Mouse (Mus musculus): ENCODE measurements around the gene Cxadr. TPM values are rescaled to one million over a fixed set of nuclear protein-coding genes. Genes with fewer than 3 reads are reported as not detected.

Gene Cxadr
- polyA plus RNA-seq, 1 experiment, result 1.8 TPM

GRCm38 (mm10) chr16:78313135-78313887, 12.0 kb downstream of the Cxadr start:
- Histone ChIP-seq H3K4me1 (ENCODE audit: control insufficient read depth, insufficient read depth, low read length) (no peaks in the 10 kb centered on the region; the same call in 1 of the 2 replicates), H3K27ac (ENCODE audit: control insufficient read depth, insufficient read depth, low read depth, low read length, poor library complexity) (no peak overlapping the region), H3K4me3 (replicated peaks; ENCODE audit: control insufficient read depth, low read depth, low read length) (no peak overlapping the region)
- WGBS, result 82% methylated on average over 16 of the region's 16 CpGs
- TF ChIP-seq CTCF (IDR thresholded peaks at IDR 0.05; ENCODE audit: control insufficient read depth, insufficient read depth, low read length), result no peak
- TF ChIP-seq POLR2A (IDR thresholded peaks at IDR 0.05; ENCODE audit: borderline replicate concordance, control insufficient read depth, low read depth, low read length), result no peak

- Histone ChIP-seq H3K27ac (ENCODE audit: control insufficient read depth, insufficient read depth, low read depth, low read length, poor library complexity) (no peak overlapping the region), H3K4me1 (ENCODE audit: control insufficient read depth, insufficient read depth, low read length) (no peaks in the 10 kb centered on the region), H3K4me3 (replicated peaks; ENCODE audit: control insufficient read depth, low read depth, low read length) (no peak overlapping the region)
- 82% methylated on average over 6 of the region's 6 CpGs for WGBS
- TF ChIP-seq POLR2A (IDR thresholded peaks at IDR 0.05; ENCODE audit: borderline replicate concordance, control insufficient read depth, low read depth, low read length) (no peak), CTCF (IDR thresholded peaks at IDR 0.05; ENCODE audit: control insufficient read depth, insufficient read depth, low read length) (no peak)
These were observed 12.7 kb downstream of the Cxadr start for GRCm38 (mm10) chr16:78314026-78314425.

GRCm38 (mm10) chr16:78316849-78317248, 15.6 kb downstream of the Cxadr start:
- no peak for TF ChIP-seq POLR2A (IDR thresholded peaks at IDR 0.05; ENCODE audit: borderline replicate concordance, control insufficient read depth, low read depth, low read length)
- peak; percentile 60 for TF ChIP-seq CTCF (IDR thresholded peaks at IDR 0.05; ENCODE audit: control insufficient read depth, insufficient read depth, low read length)
- WGBS, result 74% methylated on average over 9 of the region's 9 CpGs
- Histone ChIP-seq H3K4me1 (ENCODE audit: control insufficient read depth, insufficient read depth, low read length) (no peaks in the 10 kb centered on the region), H3K4me3 (replicated peaks; ENCODE audit: control insufficient read depth, low read depth, low read length) (no peak overlapping the region), H3K27ac (ENCODE audit: control insufficient read depth, insufficient read depth, low read depth, low read length, poor library complexity) (no peak overlapping the region)

- Histone ChIP-seq H3K4me3 (replicated peaks; ENCODE audit: control insufficient read depth, low read depth, low read length) (no peak overlapping the region), H3K4me1 (ENCODE audit: control insufficient read depth, insufficient read depth, low read length) (no peaks in the 10 kb centered on the region), H3K27ac (ENCODE audit: control insufficient read depth, insufficient read depth, low read depth, low read length, poor library complexity) (no peak overlapping the region)
- 49% methylated on average over 7 of the region's 7 CpGs for WGBS
- TF ChIP-seq POLR2A (IDR thresholded peaks at IDR 0.05; ENCODE audit: borderline replicate concordance, control insufficient read depth, low read depth, low read length), result no peak
- no peak for TF ChIP-seq CTCF (IDR thresholded peaks at IDR 0.05; ENCODE audit: control insufficient read depth, insufficient read depth, low read length)
These were observed 16.7 kb downstream of the Cxadr start for GRCm38 (mm10) chr16:78317960-78318359.

GRCm38 (mm10) chr16:78319711-78320110, 18.4 kb downstream of the Cxadr start:
- Histone ChIP-seq H3K4me3 (replicated peaks; ENCODE audit: control insufficient read depth, low read depth, low read length) (no peak overlapping the region), H3K4me1 (ENCODE audit: control insufficient read depth, insufficient read depth, low read length) (no peaks in the 10 kb centered on the region), H3K27ac (ENCODE audit: control insufficient read depth, insufficient read depth, low read depth, low read length, poor library complexity) (no peak overlapping the region)
- no peak for TF ChIP-seq CTCF (IDR thresholded peaks at IDR 0.05; ENCODE audit: control insufficient read depth, insufficient read depth, low read length)
- no peak for TF ChIP-seq POLR2A (IDR thresholded peaks at IDR 0.05; ENCODE audit: borderline replicate concordance, control insufficient read depth, low read depth, low read length)
- WGBS, result 78% methylated on average over 7 of the region's 7 CpGs

GRCm38 (mm10) chr16:78321559-78321958, 20.3 kb downstream of the Cxadr start:
- Histone ChIP-seq H3K4me1 (ENCODE audit: control insufficient read depth, insufficient read depth, low read length) (no peaks in the 10 kb centered on the region), H3K4me3 (replicated peaks; ENCODE audit: control insufficient read depth, low read depth, low read length) (no peak overlapping the region), H3K27ac (ENCODE audit: control insufficient read depth, insufficient read depth, low read depth, low read length, poor library complexity) (no peak overlapping the region)
- 53% methylated on average over 7 of the region's 7 CpGs for WGBS
- TF ChIP-seq POLR2A (IDR thresholded peaks at IDR 0.05; ENCODE audit: borderline replicate concordance, control insufficient read depth, low read depth, low read length), result no peak
- no peak for TF ChIP-seq CTCF (IDR thresholded peaks at IDR 0.05; ENCODE audit: control insufficient read depth, insufficient read depth, low read length)

GRCm38 (mm10) chr16:78322140-78322539, 20.9 kb downstream of the Cxadr start:
- Histone ChIP-seq H3K4me3 (replicated peaks; ENCODE audit: control insufficient read depth, low read depth, low read length) (no peak overlapping the region), H3K27ac (ENCODE audit: control insufficient read depth, insufficient read depth, low read depth, low read length, poor library complexity) (no peak overlapping the region), H3K4me1 (ENCODE audit: control insufficient read depth, insufficient read depth, low read length) (no peaks in the 10 kb centered on the region)
- 76% methylated on average over 7 of the region's 7 CpGs for WGBS
- TF ChIP-seq CTCF (IDR thresholded peaks at IDR 0.05; ENCODE audit: control insufficient read depth, insufficient read depth, low read length), result no peak
- TF ChIP-seq POLR2A (IDR thresholded peaks at IDR 0.05; ENCODE audit: borderline replicate concordance, control insufficient read depth, low read depth, low read length), result no peak

GRCm38 (mm10) chr16:78325972-78326848, 24.9 kb downstream of the Cxadr start:
- TF ChIP-seq POLR2A (IDR thresholded peaks at IDR 0.05; ENCODE audit: borderline replicate concordance, control insufficient read depth, low read depth, low read length) (no peak), CTCF (IDR thresholded peaks at IDR 0.05; ENCODE audit: control insufficient read depth, insufficient read depth, low read length) (no peak)
- 83% methylated on average over 27 of the region's 27 CpGs for WGBS

More at GRCm38 (mm10) chr16:78325972-78326848, 24.9 kb downstream of the Cxadr start:
- Histone ChIP-seq H3K27ac (ENCODE audit: control insufficient read depth, insufficient read depth, low read depth, low read length, poor library complexity) (no peak overlapping the region), H3K4me1 (ENCODE audit: control insufficient read depth, insufficient read depth, low read length) (no peaks in the 10 kb centered on the region), H3K4me3 (replicated peaks; ENCODE audit: control insufficient read depth, low read depth, low read length) (no peak overlapping the region)
